Mouse (Mus musculus): ENCODE results near the gene Elovl6. TPM values are rescaled to one million over a fixed set of nuclear protein-coding genes. Genes with fewer than 3 reads are reported as not detected.

Elovl6 gene
- polyA plus RNA-seq, 1 experiment from 2014 or later = 44.7 TPM

DNA sequence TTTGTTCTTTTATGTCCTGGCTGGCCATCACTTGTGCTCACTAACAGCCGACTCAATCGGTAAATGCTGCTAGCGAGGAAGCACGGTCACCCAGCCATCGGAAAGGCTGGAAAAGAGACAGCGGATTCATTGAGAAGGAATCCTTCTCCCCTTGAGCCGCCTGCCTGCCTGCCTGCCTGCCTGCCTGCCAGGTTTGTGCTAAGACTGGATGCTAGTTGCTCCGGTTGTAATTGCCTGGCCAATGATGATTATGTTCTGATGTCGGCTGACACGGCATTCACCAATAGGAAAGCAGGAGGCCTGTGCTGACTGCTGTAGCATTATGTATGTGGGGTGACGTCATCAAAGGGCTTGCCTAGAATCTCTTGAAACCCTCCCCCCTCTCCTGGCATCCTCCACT, 4.0 kb downstream of the Elovl6 start:
- ATAC-seq = peak; percentile 94
- H3K4me3 ChIP-seq (replicated peaks; ENCODE audit: low read length) = peak overlapping the region; percentile 80
- H3K27ac ChIP-seq (ENCODE audit: low read length) = peak overlapping the region; percentile 99
- WGBS = 0% methylated on average over 11 of the region's 11 CpGs
- no peaks in the 10 kb centered on the region for H3K36me3 ChIP-seq (ENCODE audit: control insufficient read depth, insufficient read depth)
- H3K4me2 ChIP-seq (ENCODE audit: low read length) = peak overlapping the region; percentile 84
- H3K9ac ChIP-seq (replicated peaks; ENCODE audit: low read depth, low read length) = peak overlapping the region; percentile 97
- no peaks in the 10 kb centered on the region for H3K9me3 ChIP-seq (ENCODE audit: control insufficient read depth, low read length)
- H3K4me1 ChIP-seq (replicated peaks; ENCODE audit: control insufficient read depth, insufficient read depth, low read length) = peaks cover 33% of the 10 kb centered on the region
- H3K27me3 ChIP-seq (replicated peaks; ENCODE audit: control insufficient read depth, insufficient read depth, low read length) = no peaks in the 10 kb centered on the region

DNA sequence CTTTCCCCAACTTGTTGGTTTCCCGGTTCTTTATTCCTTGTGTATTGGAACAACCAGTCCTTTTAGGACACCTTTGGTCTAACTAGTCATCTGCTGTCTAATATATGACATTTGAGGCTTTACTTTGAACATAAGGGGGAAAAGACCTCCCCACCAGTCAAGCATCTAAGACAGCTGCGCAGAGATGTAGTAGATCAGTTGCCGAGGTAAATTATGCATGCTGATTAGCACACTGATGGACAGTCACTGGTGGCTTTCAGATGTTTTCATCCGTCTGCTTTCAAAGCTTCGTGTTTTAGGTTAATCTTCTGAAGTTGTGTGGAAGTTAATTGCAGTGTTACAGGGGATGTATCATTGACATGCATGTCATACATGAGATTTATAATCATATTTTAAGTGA, 5.8 kb downstream of the Elovl6 start:
- Histone ChIP-seq H3K9ac (replicated peaks; ENCODE audit: low read depth, low read length) (no peak overlapping the region), H3K36me3 (ENCODE audit: control insufficient read depth, insufficient read depth) (no peaks in the 10 kb centered on the region), H3K4me1 (replicated peaks; ENCODE audit: control insufficient read depth, insufficient read depth, low read length) (peaks cover 28% of the 10 kb centered on the region), H3K27ac (ENCODE audit: low read length) (no peak overlapping the region), H3K27me3 (replicated peaks; ENCODE audit: control insufficient read depth, insufficient read depth, low read length) (no peaks in the 10 kb centered on the region), H3K4me2 (ENCODE audit: low read length) (no peak overlapping the region), H3K9me3 (ENCODE audit: control insufficient read depth, low read length) (no peaks in the 10 kb centered on the region), H3K4me3 (replicated peaks; ENCODE audit: low read length) (no peak overlapping the region)
- 40% methylated on average over 5 of the region's 5 CpGs for WGBS
- ATAC-seq = no peak

DNA sequence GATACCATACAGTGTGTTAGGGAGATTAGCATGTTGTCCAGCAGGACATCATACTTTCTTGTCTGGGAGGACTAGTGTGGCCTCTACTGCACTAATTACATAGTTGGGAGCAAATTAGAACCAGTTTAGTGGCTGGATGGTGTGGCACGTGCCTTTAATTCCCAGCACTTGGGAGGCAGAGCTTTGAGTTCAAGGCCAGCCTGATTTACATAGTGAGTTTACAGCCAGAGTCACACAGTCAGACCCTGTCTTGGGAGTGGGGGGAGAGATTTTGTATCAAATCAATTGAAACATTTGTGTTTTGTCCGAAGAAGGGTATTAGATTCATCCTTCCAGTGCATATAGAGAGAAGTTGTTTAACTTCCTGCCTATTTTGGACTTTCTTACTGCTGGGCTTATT, 8.7 kb downstream of the Elovl6 start:
- H3K4me2 ChIP-seq (ENCODE audit: low read length) = no peak overlapping the region
- WGBS = 82% methylated on average over 2 of the region's 2 CpGs

DNA sequence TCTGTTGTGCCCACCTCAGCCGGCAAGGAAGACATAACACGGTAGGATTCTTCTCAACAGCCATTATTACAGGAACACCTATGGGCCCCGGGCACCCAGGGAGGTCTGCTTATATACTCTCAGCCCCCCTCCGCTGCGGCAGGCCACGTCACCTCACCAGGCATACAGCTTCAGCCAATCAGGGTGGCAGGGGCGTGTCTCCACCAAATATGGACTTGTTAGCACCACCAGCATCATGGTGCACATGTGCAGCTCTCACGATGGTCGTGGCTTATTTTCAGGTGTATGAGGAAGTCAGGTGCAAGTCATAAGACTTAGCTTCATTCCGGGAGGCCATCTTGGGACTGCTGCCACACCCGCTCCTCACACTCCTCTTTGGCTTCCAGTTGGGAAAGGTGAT, 9.3 kb downstream of the Elovl6 start:
- Histone ChIP-seq H3K27ac (ENCODE audit: low read length) (no peak overlapping the region), H3K27me3 (replicated peaks; ENCODE audit: control insufficient read depth, insufficient read depth, low read length) (no peaks in the 10 kb centered on the region), H3K9me3 (ENCODE audit: control insufficient read depth, low read length) (no peaks in the 10 kb centered on the region; the same call in 1 of the 2 replicates), H3K9ac (replicated peaks; ENCODE audit: low read depth, low read length) (no peak overlapping the region), H3K4me3 (replicated peaks; ENCODE audit: low read length) (no peak overlapping the region), H3K4me2 (ENCODE audit: low read length) (no peak overlapping the region), H3K4me1 (replicated peaks; ENCODE audit: control insufficient read depth, insufficient read depth, low read length) (peaks cover 15% of the 10 kb centered on the region), H3K36me3 (ENCODE audit: control insufficient read depth, insufficient read depth) (0 out of 2 replicates have a peak, but pooled peaks cover 3% of the 10 kb centered on the region)
- no peak for ATAC-seq
- WGBS = 99% methylated on average over 11 of the region's 11 CpGs

More for the DNA sequence above, 8.7 kb downstream of the Elovl6 start:
- Histone ChIP-seq H3K27me3 (replicated peaks; ENCODE audit: control insufficient read depth, insufficient read depth, low read length) (no peaks in the 10 kb centered on the region), H3K9ac (replicated peaks; ENCODE audit: low read depth, low read length) (no peak overlapping the region), H3K4me3 (replicated peaks; ENCODE audit: low read length) (no peak overlapping the region), H3K4me1 (replicated peaks; ENCODE audit: control insufficient read depth, insufficient read depth, low read length) (peaks cover 16% of the 10 kb centered on the region), H3K27ac (ENCODE audit: low read length) (no peak overlapping the region), H3K9me3 (ENCODE audit: control insufficient read depth, low read length) (no peaks in the 10 kb centered on the region; the same call in 1 of the 2 replicates), H3K36me3 (ENCODE audit: control insufficient read depth, insufficient read depth) (0 out of 2 replicates have a peak, but pooled peaks cover 3% of the 10 kb centered on the region)
- no peak for ATAC-seq

DNA sequence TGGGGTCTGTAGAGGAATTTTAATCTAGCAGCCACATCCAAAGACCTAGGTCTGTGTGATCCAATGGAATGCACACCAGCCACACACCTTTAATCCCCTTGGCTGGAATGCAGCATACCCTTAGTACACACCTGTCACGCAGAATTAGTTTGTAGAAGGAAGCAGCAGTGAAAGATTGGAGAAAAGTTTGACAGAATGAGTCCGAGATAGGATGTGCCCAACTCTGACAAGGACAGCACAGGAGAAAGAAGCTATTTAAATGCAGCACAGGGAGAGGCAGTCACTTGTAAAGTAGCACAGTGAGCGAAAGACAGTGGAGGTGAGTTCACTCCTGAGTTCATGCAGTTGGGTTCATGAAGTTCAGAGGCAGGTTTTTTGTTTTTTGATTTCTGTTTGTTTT, 11.2 kb downstream of the Elovl6 start:
- no peak overlapping the region for H3K4me2 ChIP-seq (ENCODE audit: low read length)
- no peak overlapping the region for H3K4me3 ChIP-seq (replicated peaks; ENCODE audit: low read length)
- peaks cover 6% of the 10 kb centered on the region for H3K4me1 ChIP-seq (replicated peaks; ENCODE audit: control insufficient read depth, insufficient read depth, low read length)
- H3K36me3 ChIP-seq (ENCODE audit: control insufficient read depth, insufficient read depth) = 0 out of 2 replicates have a peak, but pooled peaks cover 3% of the 10 kb centered on the region
- no peak overlapping the region for H3K27ac ChIP-seq (ENCODE audit: low read length)
- H3K9ac ChIP-seq (replicated peaks; ENCODE audit: low read depth, low read length) = no peak overlapping the region
- H3K9me3 ChIP-seq (ENCODE audit: control insufficient read depth, low read length) = no peaks in the 10 kb centered on the region; the same call in 1 of the 2 replicates
- WGBS = 97% methylated on average over 3 of the region's 3 CpGs
- no peaks in the 10 kb centered on the region for H3K27me3 ChIP-seq (replicated peaks; ENCODE audit: control insufficient read depth, insufficient read depth, low read length)
- no peak for ATAC-seq

DNA sequence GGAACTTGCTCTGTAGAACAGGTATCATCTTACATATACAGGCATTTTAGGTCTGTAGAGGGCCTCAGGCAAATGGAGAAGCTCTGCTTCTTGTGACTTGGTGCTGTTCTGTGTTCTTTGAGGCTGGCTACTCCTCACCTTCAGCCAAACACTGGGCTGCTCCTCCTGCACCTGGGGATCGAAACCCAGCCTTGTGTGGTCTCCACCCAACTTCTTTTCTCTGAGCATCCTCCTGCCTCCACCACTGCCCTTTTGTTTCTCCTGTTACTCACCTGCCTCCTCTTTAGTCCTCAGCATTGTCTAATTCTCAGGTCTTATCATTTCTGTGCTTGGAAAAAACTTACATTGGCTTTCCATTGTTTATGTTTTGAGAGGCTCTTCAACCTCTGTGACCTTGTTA, 12.1 kb downstream of the Elovl6 start:
- Histone ChIP-seq H3K9me3 (ENCODE audit: control insufficient read depth, low read length) (no peaks in the 10 kb centered on the region; the same call in 1 of the 2 replicates), H3K36me3 (ENCODE audit: control insufficient read depth, insufficient read depth) (0 out of 2 replicates have a peak, but pooled peaks cover 3% of the 10 kb centered on the region), H3K27me3 (replicated peaks; ENCODE audit: control insufficient read depth, insufficient read depth, low read length) (no peaks in the 10 kb centered on the region), H3K4me2 (ENCODE audit: low read length) (no peak overlapping the region), H3K4me1 (replicated peaks; ENCODE audit: control insufficient read depth, insufficient read depth, low read length) (peaks cover 10% of the 10 kb centered on the region), H3K9ac (replicated peaks; ENCODE audit: low read depth, low read length) (no peak overlapping the region), H3K4me3 (replicated peaks; ENCODE audit: low read length) (no peak overlapping the region), H3K27ac (ENCODE audit: low read length) (no peak overlapping the region)
- no peak for ATAC-seq
- 86% methylated on average over 1 of the region's 1 CpGs for WGBS

DNA sequence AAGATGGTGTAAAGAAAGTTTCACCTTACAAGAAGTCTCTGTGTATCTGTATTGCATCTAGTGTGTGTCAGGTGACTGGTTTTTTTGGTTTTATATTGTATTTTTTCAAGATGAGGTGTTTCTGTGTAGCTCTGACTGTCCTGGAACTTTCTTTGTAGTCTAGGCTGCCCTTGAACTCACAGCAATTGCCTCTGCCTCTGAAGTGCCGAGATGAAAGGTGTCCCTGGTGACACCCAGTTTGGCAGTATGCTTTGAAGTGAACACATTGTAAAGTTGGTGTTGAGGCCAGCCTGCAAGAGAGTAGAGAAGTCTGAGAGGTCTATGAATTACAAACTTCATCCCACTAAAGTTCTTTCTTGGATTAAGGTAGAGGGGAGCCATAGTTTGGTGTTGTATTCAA, 13.1 kb downstream of the Elovl6 start:
- Histone ChIP-seq H3K9me3 (ENCODE audit: control insufficient read depth, low read length) (no peaks in the 10 kb centered on the region; the same call in 1 of the 2 replicates), H3K36me3 (ENCODE audit: control insufficient read depth, insufficient read depth) (0 out of 2 replicates have a peak, but pooled peaks cover 3% of the 10 kb centered on the region), H3K4me3 (replicated peaks; ENCODE audit: low read length) (no peak overlapping the region), H3K4me2 (ENCODE audit: low read length) (no peak overlapping the region), H3K9ac (replicated peaks; ENCODE audit: low read depth, low read length) (no peak overlapping the region), H3K27me3 (replicated peaks; ENCODE audit: control insufficient read depth, insufficient read depth, low read length) (no peaks in the 10 kb centered on the region), H3K4me1 (replicated peaks; ENCODE audit: control insufficient read depth, insufficient read depth, low read length) (peaks cover 10% of the 10 kb centered on the region), H3K27ac (ENCODE audit: low read length) (no peak overlapping the region)
- ATAC-seq = no peak
- 76% methylated on average over 1 of the region's 1 CpGs for WGBS

DNA sequence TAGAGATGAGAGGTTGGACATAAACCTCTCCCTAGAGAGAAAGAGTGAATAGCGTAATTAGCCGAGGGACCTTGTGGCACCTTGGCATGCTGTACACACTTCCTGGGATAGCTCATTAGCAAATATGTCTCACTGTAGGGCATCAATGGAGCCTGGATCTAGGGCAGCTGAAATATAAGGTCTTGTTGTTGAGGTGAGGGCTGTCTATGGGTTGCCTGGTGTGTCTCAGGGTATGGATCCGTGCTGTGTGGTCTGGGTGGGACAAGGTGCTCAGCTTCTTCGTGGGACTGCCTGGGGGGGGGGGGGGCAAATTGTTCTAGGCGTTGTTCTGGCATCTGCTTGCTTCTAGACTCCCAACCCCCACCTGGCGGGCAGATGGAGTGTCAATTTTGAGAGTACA, 13.6 kb downstream of the Elovl6 start:
- Histone ChIP-seq H3K36me3 (ENCODE audit: control insufficient read depth, insufficient read depth) (0 out of 2 replicates have a peak, but pooled peaks cover 3% of the 10 kb centered on the region), H3K4me3 (replicated peaks; ENCODE audit: low read length) (no peak overlapping the region), H3K27ac (ENCODE audit: low read length) (no peak overlapping the region), H3K27me3 (replicated peaks; ENCODE audit: control insufficient read depth, insufficient read depth, low read length) (no peaks in the 10 kb centered on the region), H3K4me2 (ENCODE audit: low read length) (no peak overlapping the region), H3K4me1 (replicated peaks; ENCODE audit: control insufficient read depth, insufficient read depth, low read length) (peaks cover 10% of the 10 kb centered on the region), H3K9ac (replicated peaks; ENCODE audit: low read depth, low read length) (no peak overlapping the region), H3K9me3 (ENCODE audit: control insufficient read depth, low read length) (no peaks in the 10 kb centered on the region; the same call in 1 of the 2 replicates)
- WGBS = 73% methylated on average over 6 of the region's 6 CpGs
- no peak for ATAC-seq

DNA sequence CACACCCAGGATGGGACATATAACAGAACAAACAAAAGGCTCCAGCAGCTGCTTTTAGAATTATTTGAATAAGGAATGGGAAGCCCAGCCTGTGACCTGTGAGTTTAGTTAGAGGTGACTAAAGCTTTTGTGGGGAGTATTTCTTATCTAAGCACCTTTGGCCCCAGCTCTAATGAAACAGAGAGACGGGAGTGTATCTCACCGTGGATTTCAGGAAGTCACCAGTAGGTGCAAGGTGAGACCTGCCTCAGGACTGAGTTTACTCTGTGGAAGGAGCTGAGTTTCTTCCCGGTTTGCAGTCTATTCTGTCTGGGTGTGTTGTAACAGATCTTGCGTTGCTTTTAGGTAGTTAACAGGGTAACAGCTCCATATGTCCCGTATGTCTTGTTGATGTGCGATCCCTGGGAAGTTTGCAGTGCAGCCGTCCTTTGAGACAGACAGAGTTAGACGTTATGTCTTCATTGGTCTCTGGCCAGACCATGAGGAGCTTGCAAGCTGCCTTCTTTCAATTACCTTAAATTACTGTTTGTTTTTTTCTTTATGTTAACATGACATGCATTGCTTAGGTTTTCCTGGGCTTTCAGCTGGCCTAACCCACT, 15.8 kb downstream of the Elovl6 start:
- Histone ChIP-seq H3K27ac (ENCODE audit: low read length) (no peak overlapping the region; the same call in 1 of the 2 replicates), H3K4me2 (ENCODE audit: low read length) (no peak overlapping the region), H3K4me3 (replicated peaks; ENCODE audit: low read length) (no peak overlapping the region), H3K9me3 (ENCODE audit: control insufficient read depth, low read length) (no peaks in the 10 kb centered on the region; the same call in 1 of the 2 replicates), H3K4me1 (replicated peaks; ENCODE audit: control insufficient read depth, insufficient read depth, low read length) (peaks cover 10% of the 10 kb centered on the region), H3K27me3 (replicated peaks; ENCODE audit: control insufficient read depth, insufficient read depth, low read length) (no peaks in the 10 kb centered on the region), H3K36me3 (ENCODE audit: control insufficient read depth, insufficient read depth) (0 out of 2 replicates have a peak, but pooled peaks cover 3% of the 10 kb centered on the region), H3K9ac (replicated peaks; ENCODE audit: low read depth, low read length) (no peak overlapping the region)
- peak; percentile 34 for ATAC-seq
- 49% methylated on average over 8 of the region's 8 CpGs for WGBS
